Comparison of ENCODE assay signal across 23 mouse cellular contexts in genomic region chr2:4584252-4584651, GRCm38 (mm10).
DNase-seq lines count a peak whose midpoint lies in the region; ATAC-seq and TF ChIP-seq lines count a peak whose summit lies in the region.
"Had no signal": no experiment of that assay in that cellular context is flagged by ENCODE, and none has a peak within 500 bp of the region (broad histone marks: within the 10 kb centered on the region; RNA-seq: fewer than 3 reads in every experiment).

No protein-coding gene starts in this region.

- no peak for ATAC-seq in kidney, embryonic 15.5 days (replicated peaks; ENCODE audit: low FRiP score)
- no peak; the same call in 1 of the 2 replicates for ATAC-seq in limb, embryonic 14.5 days (ENCODE audit: low FRiP score, low read depth)
- ATAC-seq: CD4-positive, CD25-positive, alpha-beta regulatory T cell, adult 4 months; forebrain, embryonic 13.5 days; forebrain, postnatal 0 days; intestine, embryonic 16.5 days had no signal

- H3K9me3 ChIP-seq in kidney, embryonic 15.5 days (replicated peaks), result no peaks in the 10 kb centered on the region
- H3K9me3 ChIP-seq in limb, embryonic 14.5 days (ENCODE audit: control insufficient read depth, low read length), result no peaks in the 10 kb centered on the region
- H3K9me3 ChIP-seq: forebrain, embryonic 13.5 days; G1E; heart, embryonic 10.5 days; heart, embryonic 15.5 days had no signal

- no peak overlapping the region for H3K4me2 ChIP-seq in kidney, embryonic 15.5 days
- no peak overlapping the region for H3K4me2 ChIP-seq in limb, embryonic 14.5 days (replicated peaks; ENCODE audit: low read depth, low read length, severe bottlenecking)
- H3K4me2 ChIP-seq: forebrain, embryonic 13.5 days; heart, embryonic 15.5 days; hindbrain, embryonic 14.5 days had no signal

- no peaks in the 10 kb centered on the region for H3K27me3 ChIP-seq in kidney, embryonic 15.5 days
- no peaks in the 10 kb centered on the region for H3K27me3 ChIP-seq in limb, embryonic 14.5 days (ENCODE audit: control insufficient read depth, insufficient read depth, low read length)
- H3K27me3 ChIP-seq: forebrain, embryonic 13.5 days; heart, embryonic 15.5 days had no signal

- peaks cover 81% of the 10 kb centered on the region for H3K4me1 ChIP-seq in kidney, embryonic 15.5 days
- H3K4me1 ChIP-seq in limb, embryonic 14.5 days (ENCODE audit: control insufficient read depth, insufficient read depth, low read length), result peaks cover 58% of the 10 kb centered on the region
- H3K4me1 ChIP-seq: forebrain, embryonic 13.5 days had no signal

- H3K36me3 ChIP-seq in kidney, embryonic 15.5 days, result peaks cover 50% of the 10 kb centered on the region
- H3K36me3 ChIP-seq in limb, embryonic 14.5 days (ENCODE audit: control insufficient read depth, insufficient read depth, low read length), result peaks cover 49% of the 10 kb centered on the region

- no peak for TF ChIP-seq POLR2A in limb, embryonic 14.5 days (IDR thresholded peaks at IDR 0.05; ENCODE audit: borderline replicate concordance, extremely low read depth, insufficient read depth, insufficient read length)

- H3K9ac ChIP-seq in kidney, embryonic 15.5 days, result no peak overlapping the region
- no peak overlapping the region for H3K9ac ChIP-seq in limb, embryonic 14.5 days (ENCODE audit: low read depth, low read length, severe bottlenecking)
- H3K9ac ChIP-seq: forebrain, embryonic 13.5 days; forebrain, postnatal 0 days; heart, embryonic 15.5 days; hindbrain, embryonic 14.5 days had no signal

- 38% methylated on average over 5 of the region's 5 CpGs for WGBS in kidney, embryonic 15.5 days
- WGBS in limb, embryonic 14.5 days, result 20% methylated on average over 5 of the region's 5 CpGs

- H3K27ac ChIP-seq in kidney, embryonic 15.5 days, result peak overlapping the region; percentile 63
- no peak overlapping the region for H3K27ac ChIP-seq in limb, embryonic 14.5 days (replicated peaks; ENCODE audit: low read depth, low read length)
- H3K27ac ChIP-seq: forebrain, embryonic 13.5 days; heart, embryonic 10.5 days; heart, embryonic 15.5 days had no signal

- DNase-seq in embryo, embryonic 10.5 days (ENCODE audit: low spot score), result peak; percentile 22
- no peak for DNase-seq in embryo, embryonic 9.5 days (ENCODE audit: extremely low spot score)
- DNase-seq in kidney, postnatal 4 days, result no peak
- peak; percentile 55 for DNase-seq in forelimb bud, embryonic 11.5 days (ENCODE audit: low read depth, low spot score)
- DNase-seq in limb, embryonic 14.5 days (ENCODE audit: low spot score), result peak; percentile 52
- DNase-seq in lung, postnatal 14 days, result no peak
- DNase-seq: adrenal gland, adult 8-10 months; adrenal gland, postnatal 36 days; B cell, adult 2 months; cerebellum, adult 8-10 months; cerebellum, postnatal 14 days; forebrain, postnatal 0 days; gastrocnemius, postnatal 10 days; heart, adult 18-20 months; heart, postnatal 14 days had no signal

- no peak overlapping the region for H3K4me3 ChIP-seq in kidney, embryonic 15.5 days (replicated peaks)
- no peak overlapping the region for H3K4me3 ChIP-seq in limb, embryonic 14.5 days (replicated peaks; ENCODE audit: low read length)
- H3K4me3 ChIP-seq: forebrain, embryonic 13.5 days; heart, embryonic 10.5 days; heart, embryonic 15.5 days had no signal

Comparison
In these comparisons a context has a peak if more than half of its experiments do, and no peak if none do; other contexts are left out.
1. DNase-seq: peak in embryo, embryonic 10.5 days (single experiment), forelimb bud, embryonic 11.5 days (single experiment) and limb, embryonic 14.5 days (single experiment); none in embryo, embryonic 9.5 days (single experiment), kidney, postnatal 4 days (0 of 2) and lung, postnatal 14 days (single experiment).